Mouse (Mus musculus) liver, embryonic 11.5 days (tissue): ENCODE results near the gene Wdr82. TPM values are rescaled to one million over a fixed set of nuclear protein-coding genes. Genes with fewer than 3 reads are reported as not detected.

Experiments
- ATAC-seq: fragments of 200-750 bp; cut with Nextera tagmentation; replicated peaks from 2 replicates; pipeline ENCODE4 v1.8.0; 2017; ENCODE audit warnings: moderate number of reproducible peaks, mild to moderate bottlenecking, moderate TSS enrichment, moderate library complexity; ENCODE audit not compliant: low FRiP score
- DNase-seq: peaks from one replicate; pipeline ENCODE4 v3.0.0-alpha.2; 2017; ENCODE audit warnings: low spot score
- H3K27ac ChIP-seq: fragments of 300-500 bp; sonication (generic); 2 replicates; pipeline ENCODE4 v1.5.1; 2014; ENCODE audit warnings: mild to moderate bottlenecking, low read depth, low read length, control low read depth
- H3K27me3 ChIP-seq: fragments of 300-500 bp; sonication (generic); replicated peaks from 2 replicates; pipeline ENCODE4 v1.6.1; 2014; ENCODE audit warnings: low read length, mixed read lengths; ENCODE audit not compliant: control insufficient read depth, insufficient read depth
- H3K36me3 ChIP-seq: fragments of 300-500 bp; sonication (generic); 2 replicates; pipeline ENCODE4 v1.6.1; 2014; ENCODE audit warnings: mild to moderate bottlenecking, low read length, moderate library complexity, mixed read lengths; ENCODE audit not compliant: control insufficient read depth, insufficient read depth
- H3K4me1 ChIP-seq: fragments of 300-500 bp; sonication (generic); replicated peaks from 2 replicates; pipeline ENCODE4 v1.6.1; 2014; ENCODE audit warnings: low read length, mixed read lengths; ENCODE audit not compliant: control insufficient read depth, insufficient read depth
- H3K4me2 ChIP-seq: fragments of 300-500 bp; sonication (generic); 2 replicates; pipeline ENCODE4 v1.6.1; 2014; ENCODE audit warnings: mild to moderate bottlenecking, control low read depth, moderate library complexity
- H3K4me3 ChIP-seq: fragments of 300-500 bp; sonication (generic); 2 replicates; pipeline ENCODE4 v1.5.1; 2014; ENCODE audit warnings: low read depth, low read length, control low read depth
- H3K9ac ChIP-seq: fragments of 300-500 bp; sonication (generic); 2 replicates; pipeline ENCODE4 v1.6.1; 2014; ENCODE audit warnings: low read depth, low read length, control low read depth
- H3K9me3 ChIP-seq: fragments of 300-500 bp; sonication (generic); 2 replicates; pipeline ENCODE4 v1.6.1; 2016; ENCODE audit warnings: low read length, inconsistent platforms, mixed read lengths; ENCODE audit not compliant: control insufficient read depth
- WGBS: fragments of 180-500 bp; shearing (Covaris S2); extraction: QIAGEN DNeasy Blood & Tissue Kit; methylation state at CpG from one replicate; pipeline ENCODE4 v1.1.7; 2014; 5-methylcytosine and 5-hydroxymethylcytosine counted together
- polyA plus RNA-seq: library from polyadenylated mRNA; unstranded; fragments of >200 nt; fragmentation: Nextera tagmentation; extraction: Ambion mirVana; gene quantifications from 2 replicates; pipeline ENCODE4 v1.2.1, GENCODE M21; 2014

Gene Wdr82
- 18.8 TPM in 2 replicates for polyA plus RNA-seq

GRCm38 (mm10) chr9:106170556-106171345, at the start of gene Wdr82:
Wdr82 (plus strand) TSS chr9:106170928.
- no peaks in the 10 kb centered on the region for H3K9me3 ChIP-seq
- peak within 1 kb of the TSS; percentile 92 for H3K9ac ChIP-seq
- peak within 1 kb of the TSS; percentile 93 for H3K27ac ChIP-seq
- DNase-seq (peak; percentile 95), ATAC-seq (peak; percentile 93)
- H3K4me1 ChIP-seq, result peaks cover 31% of the 10 kb centered on the region
- H3K36me3 ChIP-seq, result peaks cover 4% of the 10 kb centered on the region; the same call in 1 of the 2 replicates
- H3K4me2 ChIP-seq, result peak within 1 kb of the TSS; percentile 84
- H3K4me3 ChIP-seq, result peak within 1 kb of the TSS; percentile 85
- no peaks in the 10 kb centered on the region for H3K27me3 ChIP-seq
- WGBS, result under 1% methylated on average over 78 of the region's 81 CpGs

- no peak overlapping the region for H3K27ac ChIP-seq
- H3K36me3 ChIP-seq, result no peaks in the 10 kb centered on the region
- no peak overlapping the region for H3K4me3 ChIP-seq
- H3K9ac ChIP-seq, result no peak overlapping the region
- ATAC-seq (no peak), DNase-seq (no peak)
- no peaks in the 10 kb centered on the region for H3K9me3 ChIP-seq
- no peaks in the 10 kb centered on the region for H3K4me1 ChIP-seq
- WGBS, result 44% methylated on average over 4 of the region's 4 CpGs
- H3K27me3 ChIP-seq, result no peaks in the 10 kb centered on the region
- no peak overlapping the region for H3K4me2 ChIP-seq
Observed at GRCm38 (mm10) chr9:106123599-106123998, 47.1 kb upstream of the Wdr82 start.

- H3K9me3 ChIP-seq, result no peaks in the 10 kb centered on the region
- ATAC-seq (no peak), DNase-seq (no peak)
- no peaks in the 10 kb centered on the region for H3K36me3 ChIP-seq
- no peaks in the 10 kb centered on the region for H3K27me3 ChIP-seq
- H3K4me1 ChIP-seq, result no peaks in the 10 kb centered on the region
- no peak overlapping the region for H3K4me3 ChIP-seq
- 66% methylated on average over 2 of the region's 2 CpGs for WGBS
- no peak overlapping the region for H3K4me2 ChIP-seq
- H3K27ac ChIP-seq, result no peak overlapping the region
- no peak overlapping the region for H3K9ac ChIP-seq
Observed at GRCm38 (mm10) chr9:106126786-106127251, 43.9 kb upstream of the Wdr82 start.

- Histone ChIP-seq H3K9ac (no peak overlapping the region), H3K27ac (no peak overlapping the region), H3K36me3 (no peaks in the 10 kb centered on the region), H3K4me2 (no peak overlapping the region), H3K4me1 (no peaks in the 10 kb centered on the region), H3K9me3 (no peaks in the 10 kb centered on the region), H3K4me3 (no peak overlapping the region), H3K27me3 (no peaks in the 10 kb centered on the region)
- no peak for DNase-seq
- ATAC-seq, result no peak
- WGBS, result 53% methylated on average over 2 of the region's 2 CpGs
Observed at GRCm38 (mm10) chr9:106129072-106129471, 41.7 kb upstream of the Wdr82 start.

GRCm38 (mm10) chr9:106130250-106130649, 40.5 kb upstream of the Wdr82 start:
- whole genome bisulfite sequencing, result 77% methylated on average over 7 of the region's 7 CpGs
- ATAC-seq, result no peak
- no peaks in the 10 kb centered on the region for H3K9me3 ChIP-seq

DNA sequence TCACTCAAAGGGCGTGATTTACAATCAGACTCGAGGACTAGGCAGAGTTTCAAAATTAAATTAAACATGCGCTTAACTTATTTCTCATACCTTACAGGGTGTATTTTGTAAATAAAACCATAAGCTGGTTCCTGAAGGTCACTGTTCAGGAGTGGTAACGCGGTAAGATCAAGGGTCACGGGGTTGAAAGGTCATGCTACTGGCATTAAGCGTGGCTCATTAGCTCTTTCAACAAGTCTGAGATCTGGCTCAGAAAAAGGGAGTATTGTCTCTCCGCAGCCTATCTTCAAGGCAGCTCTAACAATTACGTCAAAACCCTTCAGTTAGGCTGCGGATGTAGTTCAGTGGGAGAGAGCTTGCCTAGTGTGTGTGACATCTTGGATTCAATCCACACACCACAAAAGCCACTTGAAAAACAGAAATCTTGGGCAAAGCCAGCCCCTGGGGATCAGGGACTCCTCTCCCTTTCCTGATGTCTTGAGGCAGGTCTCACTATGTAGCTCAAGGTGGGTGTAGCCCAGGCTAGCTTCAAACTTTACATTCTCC, 33.0 kb upstream of the Wdr82 start:
- DNase-seq, result no peak

More at GRCm38 (mm10) chr9:106130250-106130649, 40.5 kb upstream of the Wdr82 start:
- Histone ChIP-seq H3K4me2 (no peak overlapping the region), H3K4me3 (no peak overlapping the region), H3K4me1 (no peaks in the 10 kb centered on the region), H3K36me3 (no peaks in the 10 kb centered on the region), H3K27me3 (no peaks in the 10 kb centered on the region), H3K9ac (no peak overlapping the region), H3K27ac (no peak overlapping the region)
- no peak for DNase-seq

GRCm38 (mm10) chr9:106139763-106140162, 31.0 kb upstream of the Wdr82 start:
- no peaks in the 10 kb centered on the region for H3K36me3 ChIP-seq
- no peaks in the 10 kb centered on the region for H3K4me1 ChIP-seq
- no peak overlapping the region for H3K9ac ChIP-seq
- H3K4me3 ChIP-seq, result no peak overlapping the region
- no peaks in the 10 kb centered on the region for H3K9me3 ChIP-seq
- ATAC-seq, result no peak
- WGBS, result 73% methylated on average over 10 of the region's 10 CpGs
- no peak for DNase-seq
- no peak overlapping the region for H3K4me2 ChIP-seq
- no peak overlapping the region for H3K27ac ChIP-seq
- H3K27me3 ChIP-seq, result no peaks in the 10 kb centered on the region

More for the DNA sequence above, 33.0 kb upstream of the Wdr82 start:
- Histone ChIP-seq H3K27me3 (no peaks in the 10 kb centered on the region), H3K36me3 (no peaks in the 10 kb centered on the region), H3K9ac (no peak overlapping the region), H3K27ac (no peak overlapping the region), H3K4me1 (no peaks in the 10 kb centered on the region), H3K9me3 (no peaks in the 10 kb centered on the region), H3K4me2 (no peak overlapping the region), H3K4me3 (no peak overlapping the region)
- 69% methylated on average over 10 of the region's 10 CpGs for WGBS
- no peak for ATAC-seq

- peaks cover 9% of the 10 kb centered on the region for H3K27me3 ChIP-seq
- H3K4me3 ChIP-seq, result no peak overlapping the region
- no peak overlapping the region for H3K9ac ChIP-seq
- H3K27ac ChIP-seq, result no peak overlapping the region
- no peaks in the 10 kb centered on the region for H3K9me3 ChIP-seq
- DNase-seq (no peak), ATAC-seq (no peak)
- H3K4me2 ChIP-seq, result no peak overlapping the region
- H3K36me3 ChIP-seq, result no peaks in the 10 kb centered on the region
- no peaks in the 10 kb centered on the region for H3K4me1 ChIP-seq
- 84% methylated on average over 12 of the region's 12 CpGs for WGBS
Observed at GRCm38 (mm10) chr9:106141955-106142354, 28.8 kb upstream of the Wdr82 start.
